Mouse (Mus musculus) CH12.LX (cell line): ENCODE measurements at regions not wholly inside any gene's neighbourhood (a gene's known extent, or its start where the extent isn't known, plus 50 kb on each side); places are given as distances from the start of the nearest gene placed in this dataset.

Source experiments
- DNase-seq: peaks from one replicate; pipeline ENCODE4 v3.0.0-alpha.2; 2013; ENCODE audit errors: extremely low read depth
- H3K27ac ChIP-seq: 2 replicates; pipeline ENCODE4 v1.5.1; 2012; ENCODE audit warnings: low read depth, mild to moderate bottlenecking, control low read depth, moderate library complexity; ENCODE audit not compliant: insufficient read depth
- H3K27me3 ChIP-seq: replicated peaks from 2 replicates; pipeline ENCODE3; 2012; ENCODE audit warnings: inconsistent platforms
- H3K36me3 ChIP-seq, 2 experiments: replicated peaks in 1 of 2; 2 replicates each; pipeline versions ENCODE3 to v1.6.1; 2012; ENCODE audit warnings: inconsistent platforms in 1 of 2, low read length in 1 of 2, mild to moderate bottlenecking in 1 of 2, mixed read lengths in 1 of 2, moderate library complexity in 1 of 2; ENCODE audit not compliant: control insufficient read depth in 1 of 2, insufficient read depth in 1 of 2
- H3K4me1 ChIP-seq, 2 experiments: 2 replicates each; pipeline ENCODE4 v1.6.1; 2012; ENCODE audit warnings: inconsistent platforms in 1 of 2, moderate library complexity in 1 of 2; ENCODE audit not compliant: insufficient read depth in 2 of 2, control insufficient read depth in 1 of 2
- H3K4me2 ChIP-seq: 2 replicates; pipeline ENCODE4 v1.6.1; 2012; ENCODE audit warnings: low read depth, mild to moderate bottlenecking, control low read depth; ENCODE audit not compliant: poor library complexity, insufficient read depth, severe bottlenecking
- H3K4me3 ChIP-seq, 3 experiments: fragments of 150-350 bp in 1 of 3; sonication (generic) in 1 of 3; replicated peaks in 1 of 3; 2 replicates each; pipeline versions ENCODE3 to v1.5.1; 2011 to 2012; ENCODE audit warnings: low read depth in 2 of 3, low read length in 2 of 3, mild to moderate bottlenecking in 2 of 3, moderate library complexity in 2 of 3, control low read depth in 1 of 3, improper control_type of control experiment in 1 of 3, inconsistent platforms in 1 of 3, mixed read lengths in 1 of 3; ENCODE audit not compliant: poor library complexity in 1 of 3
- H3K79me2 ChIP-seq: replicated peaks from 2 replicates; pipeline ENCODE4 v1.6.1; 2012; ENCODE audit warnings: mild to moderate bottlenecking, moderate library complexity; ENCODE audit not compliant: control insufficient read depth, poor library complexity, insufficient read depth, severe bottlenecking; ENCODE audit errors: extremely low read depth
- H3K9ac ChIP-seq: 2 replicates; pipeline ENCODE4 v1.6.1; 2012; ENCODE audit warnings: low read depth, mild to moderate bottlenecking, control low read depth, moderate library complexity; ENCODE audit not compliant: insufficient read depth
- H3K9me3 ChIP-seq: replicated peaks from 2 replicates; pipeline ENCODE3; 2012; ENCODE audit warnings: low read length, inconsistent platforms, mixed read lengths
- BHLHE40 ChIP-seq: IDR thresholded peaks from 2 replicates; pipeline ENCODE4 v1.6.1; 2011; ENCODE audit warnings: mild to moderate bottlenecking, low read depth, low read length, improper control_type of control experiment
- CHD2 ChIP-seq: IDR thresholded peaks from 2 replicates; pipeline ENCODE4 v1.6.1; 2011; ENCODE audit warnings: low read length, improper control_type of control experiment
- E2F4 ChIP-seq: IDR thresholded peaks from 2 replicates; pipeline ENCODE4 v1.6.1; 2011; ENCODE audit warnings: low read depth, low read length, improper control_type of control experiment; ENCODE audit not compliant: insufficient replicate concordance
- EP300 ChIP-seq: IDR thresholded peaks from 2 replicates; pipeline ENCODE4 v1.6.1; 2011; ENCODE audit warnings: low read length, improper control_type of control experiment
- ETS1 ChIP-seq: conservative IDR thresholded peaks from 2 replicates; pipeline ENCODE4 v1.6.1; 2012; ENCODE audit warnings: low read depth, mild to moderate bottlenecking, inconsistent platforms, low read length, improper control_type of control experiment, moderate library complexity
- GABPA ChIP-seq: IDR thresholded peaks from 2 replicates; pipeline ENCODE4 v1.6.1; 2012; ENCODE audit warnings: low read depth, low read length, improper control_type of control experiment, inconsistent platforms; ENCODE audit not compliant: insufficient replicate concordance
- HCFC1 ChIP-seq: IDR thresholded peaks from 2 replicates; pipeline ENCODE4 v1.6.1; 2012; ENCODE audit warnings: low read depth, mild to moderate bottlenecking, inconsistent platforms, low read length, improper control_type of control experiment
- IRF4 ChIP-seq: IDR thresholded peaks from 2 replicates; pipeline ENCODE4 v1.6.1; 2014; ENCODE audit warnings: low read depth, mild to moderate bottlenecking, inconsistent platforms, low read length, improper control_type of control experiment
- JUN ChIP-seq: IDR thresholded peaks from 2 replicates; pipeline ENCODE4 v1.6.1; 2011; ENCODE audit warnings: low read depth, mild to moderate bottlenecking, low read length, improper control_type of control experiment, moderate library complexity; ENCODE audit not compliant: insufficient read depth
- JUND ChIP-seq: conservative IDR thresholded peaks from 2 replicates; pipeline ENCODE4 v1.6.1; 2011; ENCODE audit warnings: low read depth, low read length, improper control_type of control experiment
- KAT2A ChIP-seq: IDR thresholded peaks from 2 replicates; pipeline ENCODE4 v1.6.1; 2012; ENCODE audit warnings: low read length, improper control_type of control experiment, inconsistent platforms; ENCODE audit not compliant: insufficient replicate concordance
- MAFK ChIP-seq: IDR thresholded peaks from 2 replicates; pipeline ENCODE4 v1.6.1; 2011; ENCODE audit warnings: low read length, improper control_type of control experiment; ENCODE audit not compliant: insufficient replicate concordance
- MAX ChIP-seq: IDR thresholded peaks from 2 replicates; pipeline ENCODE4 v1.6.1; 2011; ENCODE audit warnings: low read length, improper control_type of control experiment
- MAZ ChIP-seq: IDR thresholded peaks from 2 replicates; pipeline ENCODE4 v1.6.1; 2012; ENCODE audit warnings: low read depth, mild to moderate bottlenecking, inconsistent platforms, low read length, improper control_type of control experiment, moderate library complexity
- MEF2A ChIP-seq: IDR thresholded peaks from 2 replicates; pipeline ENCODE4 v1.6.1; 2014; ENCODE audit warnings: low read depth, mild to moderate bottlenecking, inconsistent platforms, low read length, improper control_type of control experiment, borderline replicate concordance
- MXI1 ChIP-seq: IDR thresholded peaks from 2 replicates; pipeline ENCODE4 v1.6.1; 2011; ENCODE audit warnings: mild to moderate bottlenecking, low read depth, low read length, improper control_type of control experiment
- MYC ChIP-seq: IDR thresholded peaks from 2 replicates; pipeline ENCODE4 v1.6.1; 2011; ENCODE audit warnings: low read depth, mild to moderate bottlenecking, improper control_type of control experiment, low read length
- NRF1 ChIP-seq: IDR thresholded peaks from 2 replicates; pipeline ENCODE4 v1.6.1; 2014; ENCODE audit warnings: low read depth, mild to moderate bottlenecking, inconsistent platforms, low read length, improper control_type of control experiment, moderate library complexity
- PAX5 ChIP-seq: IDR thresholded peaks from 2 replicates; pipeline ENCODE4 v1.6.1; 2012; ENCODE audit warnings: low read length, inconsistent platforms, mixed read lengths
- RAD21 ChIP-seq: IDR thresholded peaks from 2 replicates; pipeline ENCODE4 v1.6.1; 2011; ENCODE audit warnings: low read depth, mild to moderate bottlenecking, low read length, improper control_type of control experiment, moderate library complexity
- RCOR1 ChIP-seq: conservative IDR thresholded peaks from 2 replicates; pipeline ENCODE4 v1.6.1; 2012; ENCODE audit warnings: low read depth, mild to moderate bottlenecking, inconsistent platforms, low read length, improper control_type of control experiment
- SIN3A ChIP-seq: IDR thresholded peaks from 2 replicates; pipeline ENCODE4 v1.6.1; 2012; ENCODE audit warnings: low read length, improper control_type of control experiment, inconsistent platforms
- TCF12 ChIP-seq: IDR thresholded peaks from 2 replicates; pipeline ENCODE4 v1.6.1; 2014; ENCODE audit warnings: low read depth, mild to moderate bottlenecking, inconsistent platforms, low read length, improper control_type of control experiment
- UBTF ChIP-seq: IDR thresholded peaks from 2 replicates; pipeline ENCODE4 v1.6.1; 2012; ENCODE audit warnings: low read depth, mild to moderate bottlenecking, inconsistent platforms, low read length, improper control_type of control experiment, moderate library complexity
- ZKSCAN1 ChIP-seq: IDR thresholded peaks from 2 replicates; pipeline ENCODE4 v1.6.1; 2012; ENCODE audit warnings: low read depth, inconsistent platforms, low read length, improper control_type of control experiment, borderline replicate concordance
- ZMIZ1 ChIP-seq: IDR thresholded peaks from 2 replicates; pipeline ENCODE4 v1.6.1; 2012; ENCODE audit warnings: low read depth, mild to moderate bottlenecking, inconsistent platforms, low read length, improper control_type of control experiment
- dilution Hi-C: fragments of 300-500 bp; cut with MboI; formaldehyde crosslinking; loops from 2 replicates; pipeline ENCODE4 v1.14.3; 2020; ENCODE audit warnings: low sequenced_read_pairs; ENCODE audit not compliant: extremely low pct_unique_long_range_greater_than_20kb, extremely low pct_ligation_motif_present
- in situ Hi-C: fragments of 300-500 bp; cut with MboI; formaldehyde crosslinking; loops from 3 replicates; pipeline ENCODE4 v1.14.3; 2019; ENCODE audit warnings: low sequenced_read_pairs, low pct_ligation_motif_present, low pct_unique_long_range_greater_than_20kb, mixed read lengths

DNA sequence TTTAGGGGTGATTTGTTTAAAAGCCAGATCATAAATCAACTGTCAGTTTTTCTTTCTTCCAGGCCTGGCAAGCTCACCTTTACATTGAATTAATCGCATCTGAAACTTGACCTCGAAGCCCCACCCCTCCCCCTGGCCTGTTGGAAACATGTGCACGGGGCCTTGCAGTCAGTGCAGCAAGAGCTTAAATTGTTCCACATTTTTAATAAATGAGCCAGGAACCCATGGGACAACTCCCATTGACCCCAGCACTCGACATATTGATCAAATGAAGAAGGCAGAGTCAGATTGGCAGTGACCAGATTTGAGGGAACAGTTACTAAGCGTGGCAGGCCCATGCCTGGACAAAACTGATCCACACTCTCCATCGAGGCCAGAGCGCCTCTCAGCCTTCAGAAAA lies 77.2 kb upstream of the Tspan2 start:
- H3K4me3 ChIP-seq, result no peak overlapping the region
- in situ Hi-C loops (no loop called here), dilution Hi-C loops (no loop called here)
- no peak overlapping the region for H3K4me2 ChIP-seq
- no peaks in the 10 kb centered on the region for H3K27me3 ChIP-seq
- no peak for TF ChIP-seq MEF2A
- TF ChIP-seq E2F4, result no peak
- no peak for TF ChIP-seq RAD21
- TF ChIP-seq HCFC1, result no peak
- TF ChIP-seq ETS1, result no peak
- TF ChIP-seq BHLHE40, result no peak
- TF ChIP-seq EP300, result no peak
- TF ChIP-seq SIN3A, result no peak
- TF ChIP-seq MXI1, result no peak
- no peak for TF ChIP-seq RCOR1
- TF ChIP-seq PAX5, result no peak
- no peak for TF ChIP-seq JUN
- TF ChIP-seq ZKSCAN1, result no peak
- no peak for TF ChIP-seq NRF1
- no peak for TF ChIP-seq GABPA
- TF ChIP-seq MYC, result no peak
- TF ChIP-seq MAX, result no peak
- TF ChIP-seq CHD2, result no peak
- no peak for TF ChIP-seq TCF12
- no peak for TF ChIP-seq ZMIZ1
- H3K9me3 ChIP-seq, result no peaks in the 10 kb centered on the region
- H3K27ac ChIP-seq, result no peak overlapping the region
- no peaks in the 10 kb centered on the region for H3K79me2 ChIP-seq
- no peak overlapping the region for H3K9ac ChIP-seq
- no peaks in the 10 kb centered on the region for H3K36me3 ChIP-seq
- DNase-seq, result no peak
- peaks cover 7 to 22% of the 10 kb centered on the region in 2 experiments; a peak in 3 of 4 replicates for H3K4me1 ChIP-seq

DNA sequence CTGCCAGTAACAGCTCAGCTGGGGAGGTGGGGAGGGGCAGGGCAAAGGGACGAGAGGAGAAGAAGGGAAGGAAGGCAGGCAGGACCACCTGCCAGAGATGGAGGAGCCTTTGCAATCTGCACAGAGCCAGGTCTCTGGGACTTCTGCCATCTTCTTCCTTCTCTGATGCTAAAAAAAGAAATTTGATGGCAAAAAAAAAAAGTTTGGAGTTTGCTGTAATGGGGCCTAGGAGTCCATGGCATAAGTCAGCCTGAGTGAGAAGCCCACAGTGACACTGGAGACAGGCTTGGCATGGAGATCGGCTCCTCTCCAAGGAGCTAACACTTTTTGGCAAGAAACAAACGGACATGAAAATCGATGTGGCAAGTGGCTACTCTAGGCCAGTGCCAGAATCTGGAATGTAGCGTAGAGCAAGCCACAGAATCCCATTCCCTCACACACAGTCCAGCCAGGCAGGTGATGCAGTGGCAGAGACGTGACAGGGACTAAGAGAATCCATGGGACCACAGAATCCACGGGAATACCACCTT lies 76.7 kb upstream of the Tspan2 start:
- Histone ChIP-seq H3K9me3 (no peaks in the 10 kb centered on the region), H3K4me1 (peaks cover 7 to 22% of the 10 kb centered on the region in 2 experiments; a peak in 3 of 4 replicates), H3K79me2 (no peaks in the 10 kb centered on the region), H3K4me2 (no peak overlapping the region), H3K9ac (no peak overlapping the region), H3K36me3 (no peaks in the 10 kb centered on the region), H3K27ac (no peak overlapping the region), H3K27me3 (no peaks in the 10 kb centered on the region), H3K4me3 (no peak overlapping the region)
- in situ Hi-C loops, result no loop called here
- dilution Hi-C loops, result no loop called here
- DNase-seq, result no peak
- no peak for TF ChIP-seq MEF2A
- no peak for TF ChIP-seq TCF12
- no peak for TF ChIP-seq SIN3A
- no peak for TF ChIP-seq JUN
- TF ChIP-seq ZMIZ1, result no peak
- no peak for TF ChIP-seq MAFK
- no peak for TF ChIP-seq UBTF
- no peak for TF ChIP-seq BHLHE40
- TF ChIP-seq MAZ, result no peak
- TF ChIP-seq IRF4, result no peak
- no peak for TF ChIP-seq JUND
- no peak for TF ChIP-seq MAX
- TF ChIP-seq MXI1, result no peak
- no peak for TF ChIP-seq KAT2A
- TF ChIP-seq PAX5, result no peak
- TF ChIP-seq RCOR1, result no peak
- no peak for TF ChIP-seq MYC
